Mouse (Mus musculus) stomach, postnatal 0 days (tissue): ENCODE measurements at regions not wholly inside any gene's neighbourhood (a gene's known extent, or its start where the extent isn't known, plus 50 kb on each side); places are given as distances from the start of the nearest gene placed in this dataset.

ENCODE experiments used
- CTCF ChIP-seq: IDR thresholded peaks from 2 replicates; pipeline ENCODE4 v1.5.1; 2016; ENCODE audit warnings: antibody characterized with exemption, low read depth, mild to moderate bottlenecking, moderate library complexity
- EP300 ChIP-seq: optimal IDR thresholded peaks from 2 replicates; pipeline ENCODE3; 2016; ENCODE audit warnings: antibody characterized with exemption

GRCm38 (mm10) chr13:99836586-99836985, 64.3 kb downstream of the Cartpt start:
- no peak for TF ChIP-seq CTCF
- TF ChIP-seq EP300: no peak
